Mouse (Mus musculus) olfactory bulb, adult 2 months (tissue): ENCODE measurements around the gene 2310011J03Rik. TPM values are rescaled to one million over a fixed set of nuclear protein-coding genes. Genes with fewer than 3 reads are reported as not detected.
A peak's percentile ranks its signal among the peaks of the same experiment; 100 is the strongest.

Source experiments
- H3K27ac ChIP-seq: fragments of 200-500 bp; 2 replicates; pipeline ENCODE4 v1.5.1; 2012; ENCODE audit warnings: low read depth, low read length; ENCODE audit not compliant: insufficient read depth
- H3K4me1 ChIP-seq: fragments of 200-500 bp; 2 replicates; pipeline ENCODE4 v1.6.1; 2012; ENCODE audit warnings: low read length; ENCODE audit not compliant: control insufficient read depth, insufficient read depth
- H3K4me3 ChIP-seq: fragments of 200-500 bp; 2 replicates; pipeline ENCODE4 v1.5.1; 2012; ENCODE audit warnings: mild to moderate bottlenecking, low read depth, low read length, moderate library complexity; ENCODE audit not compliant: insufficient read depth
- CTCF ChIP-seq: fragments of 200-500 bp; IDR thresholded peaks from 2 replicates; pipeline ENCODE4 v1.5.1; 2012; ENCODE audit warnings: low read depth, mild to moderate bottlenecking, low read length, moderate library complexity; ENCODE audit not compliant: insufficient read depth
- POLR2A ChIP-seq: fragments of 200-500 bp; IDR thresholded peaks from 2 replicates; pipeline ENCODE4 v1.6.1; 2012; ENCODE audit warnings: mild to moderate bottlenecking, low read depth, low read length, moderate library complexity; ENCODE audit not compliant: insufficient read depth
- WGBS: fragments of 180-500 bp; shearing (Covaris S2); methylation state at CpG from one replicate; pipeline ENCODE4 v1.1.7; 2018; 5-methylcytosine and 5-hydroxymethylcytosine counted together
- polyA plus RNA-seq: library from polyadenylated mRNA; stranded (reverse); fragments of >200 nt; gene quantifications from 2 replicates; pipeline ENCODE4 v1.2.4, GENCODE M21; 2012; ENCODE audit warnings: low replicate concordance; ENCODE audit not compliant: missing spikeins, insufficient read depth, insufficient read length

The 2310011J03Rik gene
- polyA plus RNA-seq, 1 experiment: not detected

GRCm38 (mm10) chr10:80344131-80344661, 23.9 kb upstream of the 2310011J03Rik start:
- Histone ChIP-seq H3K4me3 (no peak overlapping the region), H3K27ac (no peak overlapping the region), H3K4me1 (peaks cover 50% of the 10 kb centered on the region)
- 42% methylated on average over 9 of the region's 9 CpGs for WGBS
- TF ChIP-seq POLR2A (no peak), CTCF (no peak)

- Histone ChIP-seq H3K4me1 (peaks cover 46% of the 10 kb centered on the region), H3K27ac (no peak overlapping the region), H3K4me3 (no peak overlapping the region; the same call in 1 of the 2 replicates)
- TF ChIP-seq POLR2A (no peak), CTCF (no peak)
- 38% methylated on average over 13 of the region's 13 CpGs for WGBS
Measured at GRCm38 (mm10) chr10:80343425-80343895, 23.1 kb upstream of the 2310011J03Rik start.

GRCm38 (mm10) chr10:80342749-80343424, 22.6 kb upstream of the 2310011J03Rik start:
- peaks cover 40% of the 10 kb centered on the region for H3K4me1 ChIP-seq
- WGBS: 2% methylated on average over 29 of the region's 33 CpGs
- peak overlapping the region; percentile 22 for H3K4me3 ChIP-seq
- TF ChIP-seq POLR2A: no peak
- no peak for TF ChIP-seq CTCF
- no peak overlapping the region for H3K27ac ChIP-seq

- H3K4me3 ChIP-seq: peak overlapping the region; percentile 22
- peaks cover 35% of the 10 kb centered on the region for H3K4me1 ChIP-seq
- H3K27ac ChIP-seq: no peak overlapping the region
- 4% methylated on average over 26 of the region's 26 CpGs for WGBS
- TF ChIP-seq POLR2A (no peak), CTCF (no peak)
Measured at GRCm38 (mm10) chr10:80342305-80342748, 22.0 kb upstream of the 2310011J03Rik start.

- WGBS: 10% methylated on average over 47 of the region's 47 CpGs
- TF ChIP-seq CTCF (no peak), POLR2A (no peak)
- no peak overlapping the region for H3K27ac ChIP-seq
- H3K4me1 ChIP-seq: peaks cover 35% of the 10 kb centered on the region
- H3K4me3 ChIP-seq: no peak overlapping the region
Measured at GRCm38 (mm10) chr10:80341491-80342304, 21.4 kb upstream of the 2310011J03Rik start.

- TF ChIP-seq CTCF (no peak), POLR2A (no peak)
- 40% methylated on average over 21 of the region's 21 CpGs for WGBS
- H3K4me1 ChIP-seq: peaks cover 35% of the 10 kb centered on the region
- H3K4me3 ChIP-seq: no peak overlapping the region
- H3K27ac ChIP-seq: no peak overlapping the region
Measured at GRCm38 (mm10) chr10:80341026-80341425, 20.7 kb upstream of the 2310011J03Rik start.

- 25% methylated on average over 19 of the region's 19 CpGs for WGBS
- TF ChIP-seq CTCF (peak; percentile 74), POLR2A (no peak)
- Histone ChIP-seq H3K4me1 (peaks cover 32% of the 10 kb centered on the region), H3K4me3 (no peak overlapping the region), H3K27ac (no peak overlapping the region)
Measured at GRCm38 (mm10) chr10:80339941-80340750, 19.8 kb upstream of the 2310011J03Rik start.

- H3K4me3 ChIP-seq: no peak overlapping the region
- H3K4me1 ChIP-seq: peaks cover 2% of the 10 kb centered on the region; the same call in 1 of the 2 replicates
- 94% methylated on average over 12 of the region's 12 CpGs for WGBS
- no peak overlapping the region for H3K27ac ChIP-seq
- TF ChIP-seq POLR2A (no peak), CTCF (no peak)
Measured at GRCm38 (mm10) chr10:80336263-80336662, 15.9 kb upstream of the 2310011J03Rik start.
